Mouse (Mus musculus) liver, embryonic 13.5 days (tissue): ENCODE measurements around the gene Aldoc. TPM values are rescaled to one million over a fixed set of nuclear protein-coding genes. Genes with fewer than 3 reads are reported as not detected.
"Not testable (repeated sequence)": the region's sequence is repeated elsewhere in the genome, so short reads cannot be mapped to it uniquely, and the experiment has no call there.

ENCODE experiments used
- ATAC-seq: fragments of 200-750 bp; cut with Nextera tagmentation; 2 replicates; pipeline ENCODE4 v1.8.0; 2017; ENCODE audit warnings: low read depth, mild to moderate bottlenecking, moderate number of reproducible peaks, moderate library complexity
- DNase-seq: peaks from one replicate; pipeline ENCODE4 v3.0.0; 2022
- H3K27ac ChIP-seq: fragments of 300-500 bp; sonication (generic); 2 replicates; pipeline ENCODE4 v1.5.1; 2015; ENCODE audit warnings: moderate library complexity, mild to moderate bottlenecking, inconsistent platforms
- H3K27me3 ChIP-seq: fragments of 300-500 bp; sonication (generic); 2 replicates; pipeline ENCODE4 v1.6.1; 2015; ENCODE audit warnings: mild to moderate bottlenecking, inconsistent platforms
- H3K36me3 ChIP-seq: fragments of 300-500 bp; sonication (generic); 2 replicates; pipeline ENCODE4 v1.6.1; 2015; ENCODE audit warnings: mild to moderate bottlenecking, inconsistent platforms
- H3K4me1 ChIP-seq: fragments of 300-500 bp; sonication (generic); replicated peaks from 2 replicates; pipeline ENCODE4 v1.6.1; 2015; ENCODE audit warnings: inconsistent platforms
- H3K4me2 ChIP-seq: fragments of 300-500 bp; sonication (generic); 2 replicates; pipeline ENCODE4 v1.6.1; 2015; ENCODE audit warnings: inconsistent platforms, mild to moderate bottlenecking, moderate library complexity
- H3K4me3 ChIP-seq: fragments of 300-500 bp; sonication (generic); replicated peaks from 2 replicates; pipeline ENCODE4 v1.5.1; 2015; ENCODE audit warnings: mild to moderate bottlenecking, inconsistent platforms
- H3K9ac ChIP-seq: fragments of 300-500 bp; sonication (generic); 2 replicates; pipeline ENCODE4 v1.6.1; 2015; ENCODE audit warnings: mild to moderate bottlenecking, inconsistent platforms
- H3K9me3 ChIP-seq: fragments of 300-500 bp; sonication (generic); replicated peaks from 2 replicates; pipeline ENCODE4 v1.6.1; 2016; ENCODE audit warnings: inconsistent platforms
- WGBS: fragments of 180-500 bp; shearing (Covaris S2); methylation state at CpG from one replicate; pipeline ENCODE4 v1.1.7; 2015; ENCODE audit not compliant: insufficient replicate concordance; 5-methylcytosine and 5-hydroxymethylcytosine counted together
- polyA plus RNA-seq: library from polyadenylated mRNA; unstranded; fragments of >200 nt; fragmentation: Nextera tagmentation; extraction: Ambion mirVana; gene quantifications from 2 replicates; pipeline ENCODE4 v1.2.1, GENCODE M21; 2015

Gene Aldoc
- polyA plus RNA-seq = 4.9 and 5.2 TPM in 2 replicates

GRCm38 (mm10) chr11:78322860-78323259 is at the start of gene Aldoc:
TSS of gene Aldoc (plus strand) at chr11:78322968.
- Histone ChIP-seq H3K27me3 (no peaks in the 10 kb centered on the region), H3K27ac (peak within 1 kb of the TSS; percentile 31; the same call in 1 of the 2 replicates), H3K9me3 (no peaks in the 10 kb centered on the region), H3K4me2 (peak within 1 kb of the TSS; percentile 45), H3K9ac (peak within 1 kb of the TSS; percentile 36; the same call in 1 of the 2 replicates), H3K4me1 (peaks cover 17% of the 10 kb centered on the region), H3K36me3 (peaks cover 48% of the 10 kb centered on the region), H3K4me3 (no peak within 1 kb of the TSS)
- DNase-seq = peak; percentile 85
- WGBS = 7% methylated on average over 15 of the region's 15 CpGs
- peak; percentile 99 for ATAC-seq

GRCm38 (mm10) chr11:78275596-78275995 is 47.2 kb upstream of the Aldoc start:
- no peaks in the 10 kb centered on the region for H3K9me3 ChIP-seq
- no peak overlapping the region for H3K27ac ChIP-seq
- H3K27me3 ChIP-seq = no peaks in the 10 kb centered on the region
- peaks cover 98% of the 10 kb centered on the region for H3K36me3 ChIP-seq
- H3K4me1 ChIP-seq = no peaks in the 10 kb centered on the region
- WGBS = 97% methylated on average over 1 of the region's 1 CpGs
- no peak for DNase-seq
- H3K4me3 ChIP-seq = no peak overlapping the region
- ATAC-seq = no peak
- no peak overlapping the region for H3K4me2 ChIP-seq
- no peak overlapping the region for H3K9ac ChIP-seq

GRCm38 (mm10) chr11:78276169-78276568 is 46.6 kb upstream of the Aldoc start:
- not testable (repeated sequence) for H3K27ac ChIP-seq, H3K9me3 ChIP-seq, H3K27me3 ChIP-seq, H3K4me1 ChIP-seq, H3K4me2 ChIP-seq, ATAC-seq, H3K4me3 ChIP-seq, DNase-seq, H3K9ac ChIP-seq
- 83% methylated on average over 4 of the region's 4 CpGs for WGBS
- peaks cover 100% of the 10 kb centered on the region for H3K36me3 ChIP-seq

- DNase-seq (no peak), ATAC-seq (no peak)
- Histone ChIP-seq H3K36me3 (peaks cover 99% of the 10 kb centered on the region), H3K4me2 (no peak overlapping the region), H3K9me3 (no peaks in the 10 kb centered on the region), H3K9ac (no peak overlapping the region), H3K4me3 (no peak overlapping the region), H3K27me3 (no peaks in the 10 kb centered on the region), H3K4me1 (no peaks in the 10 kb centered on the region), H3K27ac (no peak overlapping the region)
- WGBS = 81% methylated on average over 7 of the region's 7 CpGs
Measured at GRCm38 (mm10) chr11:78278853-78279252, 43.9 kb upstream of the Aldoc start.

- Histone ChIP-seq H3K9me3 (no peaks in the 10 kb centered on the region), H3K9ac (no peak overlapping the region), H3K4me1 (no peaks in the 10 kb centered on the region), H3K4me3 (no peak overlapping the region), H3K4me2 (no peak overlapping the region), H3K27ac (no peak overlapping the region), H3K27me3 (no peaks in the 10 kb centered on the region), H3K36me3 (peaks cover 99% of the 10 kb centered on the region)
- no peak for DNase-seq
- 84% methylated on average over 4 of the region's 4 CpGs for WGBS
- no peak for ATAC-seq
Measured at GRCm38 (mm10) chr11:78279586-78279985, 43.2 kb upstream of the Aldoc start.

- H3K27me3 ChIP-seq = no peaks in the 10 kb centered on the region
- no peak overlapping the region for H3K27ac ChIP-seq
- peaks cover 82% of the 10 kb centered on the region for H3K36me3 ChIP-seq
- no peak overlapping the region for H3K4me3 ChIP-seq
- no peak overlapping the region for H3K4me2 ChIP-seq
- H3K9ac ChIP-seq = no peak overlapping the region
- no peak for DNase-seq
- ATAC-seq = no peak
- 86% methylated on average over 7 of the region's 7 CpGs for WGBS
- H3K9me3 ChIP-seq = no peaks in the 10 kb centered on the region
- no peaks in the 10 kb centered on the region for H3K4me1 ChIP-seq
Measured at GRCm38 (mm10) chr11:78289146-78289763, 33.5 kb upstream of the Aldoc start.

- Histone ChIP-seq H3K9me3 (no peaks in the 10 kb centered on the region), H3K36me3 (peaks cover 68% of the 10 kb centered on the region), H3K27me3 (no peaks in the 10 kb centered on the region), H3K9ac (no peak within 1 kb of the TSS), H3K27ac (no peak within 1 kb of the TSS), H3K4me3 (no peak within 1 kb of the TSS), H3K4me2 (no peak within 1 kb of the TSS), H3K4me1 (no peaks in the 10 kb centered on the region)
- ATAC-seq (no peak), DNase-seq (no peak)
- 80% methylated on average over 4 of the region's 4 CpGs for WGBS
Measured at GRCm38 (mm10) chr11:78290654-78291053, 32.1 kb upstream of the Aldoc start, which contains the start of gene BC030499. TSS of gene BC030499 (plus strand) at chr11:78290841.

GRCm38 (mm10) chr11:78294585-78294984 is 28.2 kb upstream of the Aldoc start:
- Histone ChIP-seq H3K9ac (no peak overlapping the region), H3K4me1 (no peaks in the 10 kb centered on the region), H3K36me3 (peaks cover 31% of the 10 kb centered on the region), H3K4me3 (no peak overlapping the region), H3K27me3 (no peaks in the 10 kb centered on the region), H3K4me2 (no peak overlapping the region), H3K27ac (no peak overlapping the region), H3K9me3 (no peaks in the 10 kb centered on the region)
- WGBS = 82% methylated on average over 6 of the region's 6 CpGs
- DNase-seq = no peak
- no peak for ATAC-seq

GRCm38 (mm10) chr11:78300917-78301316 is 21.9 kb upstream of the Aldoc start:
- Histone ChIP-seq H3K27ac (peak overlapping the region; percentile 52), H3K4me1 (peaks cover 40% of the 10 kb centered on the region), H3K27me3 (no peaks in the 10 kb centered on the region), H3K4me2 (peak overlapping the region; percentile 70), H3K4me3 (peak overlapping the region; percentile 95), H3K9ac (peak overlapping the region; percentile 94), H3K9me3 (no peaks in the 10 kb centered on the region), H3K36me3 (peaks cover 29% of the 10 kb centered on the region)
- 74% methylated on average over 7 of the region's 7 CpGs for WGBS
- ATAC-seq = no peak
- DNase-seq = no peak

GRCm38 (mm10) chr11:78301357-78302084 is 21.2 kb upstream of the Aldoc start, which contains the start of gene Spag5:
TSS of gene Spag5 (plus strand) at chr11:78301529.
- Histone ChIP-seq H3K9me3 (no peaks in the 10 kb centered on the region), H3K27ac (peak within 1 kb of the TSS; percentile 88), H3K4me1 (peaks cover 46% of the 10 kb centered on the region), H3K27me3 (no peaks in the 10 kb centered on the region), H3K4me3 (peak within 1 kb of the TSS; percentile 95), H3K4me2 (peak within 1 kb of the TSS; percentile 70), H3K9ac (peak within 1 kb of the TSS; percentile 94), H3K36me3 (peaks cover 35% of the 10 kb centered on the region)
- WGBS = under 1% methylated on average over 49 of the region's 49 CpGs
- DNase-seq (peak; percentile 88), ATAC-seq (peak; percentile 99)

GRCm38 (mm10) chr11:78305272-78305671 is 17.5 kb upstream of the Aldoc start:
- 87% methylated on average over 4 of the region's 4 CpGs for WGBS
- ATAC-seq (no peak), DNase-seq (no peak)
- no peak overlapping the region for H3K27ac ChIP-seq
- peak overlapping the region; percentile 7; the same call in 1 of the 2 replicates for H3K9ac ChIP-seq
- H3K4me2 ChIP-seq = peak overlapping the region; percentile 40
- peaks cover 71% of the 10 kb centered on the region for H3K36me3 ChIP-seq
- H3K27me3 ChIP-seq = no peaks in the 10 kb centered on the region
- H3K4me3 ChIP-seq = peak overlapping the region; percentile 19
- no peaks in the 10 kb centered on the region for H3K9me3 ChIP-seq
- H3K4me1 ChIP-seq = peaks cover 55% of the 10 kb centered on the region
